Mouse (Mus musculus) frontal cortex, postnatal 25 days (tissue): ENCODE measurements around the gene Shank2.

ENCODE experiments used
- DNase-seq, 2 experiments: peaks; one replicate each; pipeline ENCODE4 v3.0.0; 2022; ENCODE audit warnings: low spot score in 2 of 2

Gene Shank2

DNA sequence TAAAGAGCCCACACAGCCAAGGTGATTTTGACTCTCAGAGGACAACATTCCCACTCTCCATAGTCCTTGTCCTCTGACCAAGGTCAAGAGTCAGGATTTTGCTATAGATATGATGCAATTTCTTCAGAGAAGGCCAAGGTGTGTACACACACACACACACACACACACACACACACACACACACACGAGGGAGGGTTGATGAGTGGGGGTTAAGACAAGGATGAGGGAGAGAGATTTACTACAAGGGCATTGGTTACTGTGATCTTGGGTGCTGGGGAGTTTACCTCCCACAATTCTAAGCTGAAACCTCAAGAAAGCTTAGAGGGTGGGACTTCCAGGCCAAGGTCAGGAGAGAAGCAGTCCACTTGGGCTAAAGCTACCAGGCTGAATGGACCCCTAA lies 104.2 kb downstream of the Shank2 start:
- no peak for DNase-seq

- no peak for DNase-seq
Measured at GRCm38 (mm10) chr7:144106352-144107011, 104.8 kb downstream of the Shank2 start.

GRCm38 (mm10) chr7:144108141-144108540 lies 106.4 kb downstream of the Shank2 start:
- DNase-seq: no peak

- no peak for DNase-seq
Measured at GRCm38 (mm10) chr7:144111026-144111604, 109.4 kb downstream of the Shank2 start.

GRCm38 (mm10) chr7:144111981-144112380 lies 110.3 kb downstream of the Shank2 start:
- no peak for DNase-seq

GRCm38 (mm10) chr7:144114230-144114629 lies 112.5 kb downstream of the Shank2 start:
- no peak for DNase-seq

- no peak for DNase-seq
Measured at GRCm38 (mm10) chr7:144119562-144119961, 117.8 kb downstream of the Shank2 start.

GRCm38 (mm10) chr7:144132699-144133387 lies 131.1 kb downstream of the Shank2 start:
- no peak for DNase-seq

DNA sequence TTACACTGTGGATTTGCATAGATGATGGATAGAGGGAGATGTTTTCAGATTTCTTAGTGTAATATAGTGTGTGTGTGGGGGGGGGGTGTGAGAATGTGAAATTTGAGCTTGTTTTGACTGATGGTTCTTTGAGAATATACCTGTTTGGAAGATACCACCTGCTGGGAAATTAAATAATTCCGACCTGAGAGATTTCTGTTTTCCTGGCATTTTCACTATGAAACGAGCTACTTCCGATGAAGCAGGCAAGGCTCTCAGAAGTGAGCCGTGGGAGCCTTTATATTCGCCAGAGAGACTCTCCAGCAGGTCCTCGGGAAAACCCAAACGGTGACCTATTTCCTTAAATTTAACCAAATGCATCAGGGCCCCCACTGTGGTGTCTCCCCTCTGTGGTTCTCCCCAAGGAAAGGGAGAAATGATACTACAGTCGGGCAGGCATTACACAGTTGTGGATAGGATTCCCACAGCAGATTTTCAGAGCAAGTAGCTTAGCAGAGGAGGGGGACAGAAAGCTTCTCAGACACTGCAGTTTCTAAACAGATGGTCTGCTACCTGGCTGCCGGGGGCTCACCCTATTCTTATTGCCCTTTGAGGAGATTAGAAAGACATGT lies 131.8 kb downstream of the Shank2 start:
- no peak for DNase-seq

- no peak for DNase-seq
Measured at GRCm38 (mm10) chr7:144134699-144135098, 133.0 kb downstream of the Shank2 start.

- no peak for DNase-seq
Measured at GRCm38 (mm10) chr7:144137827-144138226, 136.1 kb downstream of the Shank2 start.

GRCm38 (mm10) chr7:144138476-144138875 lies 136.7 kb downstream of the Shank2 start:
- no peak for DNase-seq

DNA sequence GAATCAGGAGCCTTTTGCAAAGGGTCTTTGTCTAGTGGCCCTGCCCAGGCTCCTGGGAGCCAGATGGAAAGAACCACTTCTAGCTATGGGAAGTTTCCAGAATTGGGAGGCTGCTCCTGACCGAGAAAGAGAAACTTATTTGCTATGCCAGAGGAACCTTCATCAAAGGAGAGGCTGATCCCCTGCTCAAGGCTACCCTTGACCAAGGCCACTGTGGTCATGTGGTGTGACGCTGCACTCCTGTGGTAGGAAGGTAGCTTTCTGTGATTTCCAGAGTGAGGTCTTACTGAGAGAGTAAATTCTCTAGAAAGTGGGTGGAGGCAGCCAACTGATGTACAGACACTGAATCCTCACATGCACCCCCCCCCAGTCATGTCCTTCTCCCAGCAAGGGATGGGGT lies 138.0 kb downstream of the Shank2 start:
- no peak for DNase-seq

GRCm38 (mm10) chr7:144140470-144140869 lies 138.7 kb downstream of the Shank2 start:
- DNase-seq: no peak

DNA sequence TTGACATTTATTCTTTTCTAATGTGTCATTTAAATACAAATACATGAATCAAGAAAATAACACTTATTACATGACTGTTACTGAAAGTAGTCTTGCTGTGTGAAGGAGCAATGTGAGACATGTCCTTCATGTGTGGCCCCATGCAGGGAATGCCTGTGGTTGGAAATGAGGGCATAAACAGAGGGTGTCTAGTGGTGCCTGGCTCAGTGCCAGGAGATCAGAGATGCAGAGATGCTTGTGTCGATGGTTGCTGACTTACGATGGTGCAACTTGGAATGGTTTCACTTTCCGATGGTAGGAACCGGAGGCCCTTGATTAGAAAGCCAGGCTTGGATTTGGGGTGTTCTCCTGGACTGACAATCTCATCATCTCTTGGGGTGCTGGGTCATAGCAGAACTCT lies 140.3 kb downstream of the Shank2 start:
- no peak for DNase-seq

- no peak for DNase-seq
Measured at GRCm38 (mm10) chr7:144143941-144144340, 142.2 kb downstream of the Shank2 start.

- no peak for DNase-seq
Measured at GRCm38 (mm10) chr7:144148111-144148510, 146.4 kb downstream of the Shank2 start.

- no peak for DNase-seq
Measured at GRCm38 (mm10) chr7:144153124-144153523, 151.4 kb downstream of the Shank2 start.

- DNase-seq: no peak
Measured at GRCm38 (mm10) chr7:144153682-144154081, 152.0 kb downstream of the Shank2 start.

GRCm38 (mm10) chr7:144157936-144158335 lies 156.2 kb downstream of the Shank2 start:
- DNase-seq: no peak

GRCm38 (mm10) chr7:144159556-144159955 lies 157.8 kb downstream of the Shank2 start:
- no peak for DNase-seq

DNA sequence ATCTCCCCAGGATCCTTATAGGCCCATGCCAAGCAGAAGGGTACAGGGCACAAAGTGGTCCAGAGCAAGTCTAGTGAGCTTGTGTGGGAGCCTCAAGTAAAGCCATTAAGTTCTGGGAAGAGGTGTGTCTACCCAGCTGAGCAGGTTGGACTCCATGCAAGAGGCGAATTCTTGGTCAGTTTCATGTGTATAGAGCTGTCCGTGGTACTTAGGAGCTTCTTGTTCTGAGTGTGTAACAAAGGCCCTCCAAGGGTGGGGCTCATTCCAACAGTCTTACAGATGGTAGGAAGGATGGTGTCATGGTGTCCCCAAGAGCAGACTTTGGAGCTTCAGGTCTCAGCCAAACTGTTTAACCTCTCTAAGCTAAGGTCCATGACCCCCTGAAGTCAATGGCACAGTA lies 158.3 kb downstream of the Shank2 start:
- no peak for DNase-seq
